Mouse (Mus musculus) left cerebral cortex, postnatal 25 days (tissue): Measurements from ENCODE around the gene Top1. TPM values are rescaled to one million over a fixed set of nuclear protein-coding genes. Genes with fewer than 3 reads are reported as not detected.

Experiments
- DNase-seq, 2 experiments: peaks; one replicate each; pipeline ENCODE4 v3.0.0; 2022; ENCODE audit warnings: low spot score in 2 of 2, mixed read lengths in 1 of 2
- intact Hi-C: fragments of 180-260 bp; cut with DNase I; formaldehyde crosslinking; loops from one replicate; pipeline ENCODE4 v1.15.1; 2025
- microRNA-seq, 2 experiments: library from miRNA; unstranded; fragments of <30 nt; microRNA quantifications; one replicate each; pipeline ENCODE4 v1.2.0; 2022
- total RNA-seq, 2 experiments: library from RNA; stranded (reverse); gene quantifications; 2 replicates each; pipeline ENCODE4 v1.2.3; 2021

The Top1 gene
- total RNA-seq, 2 experiments from 2014 or later = 83.0 to 85.7 TPM

GRCm38 (mm10) chr2:160767201-160767600, 121.5 kb downstream of the Top1 start:
- DNase-seq = no peak
- intact Hi-C loops = no loop called here

GRCm38 (mm10) chr2:160768097-160768695, 122.5 kb downstream of the Top1 start:
- intact Hi-C loops = no loop called here
- DNase-seq = no peak

GRCm38 (mm10) chr2:160768997-160769396, 123.3 kb downstream of the Top1 start:
- DNase-seq = no peak
- intact Hi-C loops = no loop called here

- DNase-seq = no peak
- intact Hi-C loops = no loop called here
Measured at GRCm38 (mm10) chr2:160770409-160770808, 124.7 kb downstream of the Top1 start.

GRCm38 (mm10) chr2:160770871-160771270, 125.2 kb downstream of the Top1 start:
- intact Hi-C loops = no loop called here
- DNase-seq = no peak

- no peak for DNase-seq
- intact Hi-C loops = no loop called here
Measured at GRCm38 (mm10) chr2:160771325-160772276, 125.9 kb downstream of the Top1 start.

Small RNAs within 50 kb of the gene (microRNA-seq; reads per million reads assigned to microRNA genes)
- 0 reads per million in 2 experiments for gene Gm23968

Other genes starting within 250 kb of the Top1 start
- gene Plcg1, start 85.4 kb downstream of the Top1 start, total RNA-seq = 100 to 1,000 TPM; 102 to 111 TPM
- gene Zhx3, start 227.1 kb downstream of the Top1 start, total RNA-seq = 10 to 100 TPM; 71.0 to 78.4 TPM
- gene Lpin3, start 234.8 kb downstream of the Top1 start, total RNA-seq = under 1 TPM; 0.39 to 0.99 TPM